Mouse (Mus musculus) E14TG2a.4 (cell line): ENCODE measurements at regions not wholly inside any gene's neighbourhood (a gene's known extent, or its start where the extent isn't known, plus 50 kb on each side); places are given as distances from the start of the nearest gene placed in this dataset.

Source experiments
- CTCF ChIP-seq: conservative IDR thresholded peaks from 2 replicates; pipeline ENCODE4 v1.5.1; 2014; ENCODE audit warnings: low read length
- NANOG ChIP-seq: IDR thresholded peaks from 2 replicates; pipeline ENCODE4 v1.6.1; 2014; ENCODE audit warnings: borderline replicate concordance, low read length, mixed read lengths
- POU5F1 ChIP-seq: IDR thresholded peaks from 2 replicates; pipeline ENCODE4 v1.6.1; 2014; ENCODE audit warnings: low read length, borderline replicate concordance

- TF ChIP-seq CTCF = no peak
- TF ChIP-seq NANOG = no peak
- no peak for TF ChIP-seq POU5F1
Observed at GRCm38 (mm10) chr13:111870505-111870904, 61.7 kb upstream of the Map3k1 start.
